Mouse (Mus musculus) embryonic facial prominence, embryonic 10.5 days (tissue): ENCODE data around the gene Spata6. TPM values are rescaled to one million over a fixed set of nuclear protein-coding genes. Genes with fewer than 3 reads are reported as not detected.

Experiments used
- DNase-seq: peaks from one replicate; pipeline ENCODE4 v3.0.0-alpha.2; 2017; ENCODE audit warnings: low spot score
- H3K27ac ChIP-seq: fragments of 300-500 bp; sonication (generic); replicated peaks from 2 replicates; pipeline ENCODE4 v1.5.1; 2016; ENCODE audit warnings: mild to moderate bottlenecking
- H3K27me3 ChIP-seq: fragments of 300-500 bp; sonication (generic); replicated peaks from 2 replicates; pipeline ENCODE4 v1.6.1; 2016; ENCODE audit warnings: low read depth, mild to moderate bottlenecking; ENCODE audit not compliant: poor library complexity, severe bottlenecking
- H3K36me3 ChIP-seq: fragments of 300-500 bp; sonication (generic); replicated peaks from 2 replicates; pipeline ENCODE4 v1.6.1; 2016; ENCODE audit warnings: mild to moderate bottlenecking, moderate library complexity
- H3K4me1 ChIP-seq: fragments of 300-500 bp; sonication (generic); 2 replicates; pipeline ENCODE4 v1.6.1; 2016
- H3K4me3 ChIP-seq: fragments of 300-500 bp; sonication (generic); 2 replicates; pipeline ENCODE4 v1.5.1; 2016; ENCODE audit warnings: mild to moderate bottlenecking, moderate library complexity
- H3K9me3 ChIP-seq: fragments of 300-500 bp; sonication (generic); 2 replicates; pipeline ENCODE4 v1.6.1; 2016; ENCODE audit warnings: mild to moderate bottlenecking
- WGBS: fragments of 180-500 bp; shearing (Covaris S2); methylation state at CpG from one replicate; pipeline ENCODE4 v1.1.7; 2016; 5-methylcytosine and 5-hydroxymethylcytosine counted together
- polyA plus RNA-seq: library from polyadenylated mRNA; unstranded; fragments of >200 nt; fragmentation: Nextera tagmentation; extraction: Ambion mirVana; gene quantifications from 2 replicates; pipeline ENCODE4 v1.2.1, GENCODE M21; 2016

Spata6 gene
- polyA plus RNA-seq, 1 experiment from 2014 or later = 25.3 TPM

- Histone ChIP-seq H3K27ac (no peak overlapping the region), H3K36me3 (no peaks in the 10 kb centered on the region), H3K9me3 (no peaks in the 10 kb centered on the region), H3K27me3 (no peaks in the 10 kb centered on the region), H3K4me1 (no peaks in the 10 kb centered on the region), H3K4me3 (no peak overlapping the region)
- 84% methylated on average over 2 of the region's 2 CpGs for WGBS
- no peak for DNase-seq
These were observed 15.7 kb upstream of the Spata6 start for GRCm38 (mm10) chr4:111704126-111704525.

GRCm38 (mm10) chr4:111704975-111705374 lies 14.8 kb upstream of the Spata6 start:
- Histone ChIP-seq H3K4me1 (no peaks in the 10 kb centered on the region), H3K9me3 (no peaks in the 10 kb centered on the region), H3K27me3 (no peaks in the 10 kb centered on the region), H3K36me3 (no peaks in the 10 kb centered on the region), H3K27ac (no peak overlapping the region), H3K4me3 (no peak overlapping the region)
- WGBS = 80% methylated on average over 3 of the region's 3 CpGs
- no peak for DNase-seq

DNA sequence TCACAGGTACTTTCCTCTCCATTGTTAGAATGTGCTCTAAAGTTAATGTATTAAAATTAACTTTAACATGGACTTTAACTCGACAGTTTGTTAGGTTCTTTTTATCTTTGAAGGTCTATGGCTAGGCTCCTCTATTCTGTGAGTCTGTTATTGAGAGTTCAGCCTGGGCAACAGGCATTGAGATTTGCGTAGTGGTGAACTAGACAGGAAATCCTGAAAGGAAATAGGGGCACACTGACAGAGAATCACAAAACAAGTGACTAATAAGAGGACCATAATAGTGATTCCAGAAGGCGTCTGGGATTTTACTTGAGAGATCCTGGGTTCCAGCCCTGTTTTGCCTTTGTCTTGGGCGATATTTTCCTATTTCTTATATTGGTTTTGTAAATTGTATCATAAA lies 488 bp upstream of the Spata6 start:
- WGBS = 67% methylated on average over 4 of the region's 4 CpGs
- Histone ChIP-seq H3K27me3 (no peaks in the 10 kb centered on the region), H3K27ac (no peak overlapping the region), H3K4me3 (peak overlapping the region; percentile 96), H3K4me1 (peaks cover 16% of the 10 kb centered on the region), H3K36me3 (no peaks in the 10 kb centered on the region), H3K9me3 (no peaks in the 10 kb centered on the region)
- no peak for DNase-seq

DNA sequence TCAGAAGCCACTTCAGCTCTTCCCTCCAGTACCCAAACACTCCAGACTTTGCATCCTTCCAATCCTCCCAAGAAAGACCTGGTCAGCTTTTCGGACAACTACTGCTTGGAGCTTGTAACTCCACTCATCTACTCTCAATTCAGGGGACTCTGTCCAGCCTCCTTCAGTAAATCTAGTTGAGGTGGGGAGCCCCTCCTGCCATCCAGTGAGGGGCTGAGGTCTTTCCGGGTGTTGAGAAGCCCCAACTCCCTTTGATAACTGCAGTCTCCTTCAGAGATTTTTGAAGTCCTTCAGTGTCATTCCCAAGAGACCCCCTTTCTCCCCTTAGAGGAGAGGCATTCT lies 849 bp downstream of the Spata6 start:
- 13% methylated on average over 2 of the region's 2 CpGs for WGBS
- Histone ChIP-seq H3K27me3 (no peaks in the 10 kb centered on the region), H3K4me1 (peaks cover 16% of the 10 kb centered on the region), H3K9me3 (no peaks in the 10 kb centered on the region), H3K36me3 (0 out of 2 replicates have a peak, but pooled peaks cover 2% of the 10 kb centered on the region), H3K27ac (peak overlapping the region; percentile 87), H3K4me3 (peak overlapping the region; percentile 96)
- DNase-seq = no peak

DNA sequence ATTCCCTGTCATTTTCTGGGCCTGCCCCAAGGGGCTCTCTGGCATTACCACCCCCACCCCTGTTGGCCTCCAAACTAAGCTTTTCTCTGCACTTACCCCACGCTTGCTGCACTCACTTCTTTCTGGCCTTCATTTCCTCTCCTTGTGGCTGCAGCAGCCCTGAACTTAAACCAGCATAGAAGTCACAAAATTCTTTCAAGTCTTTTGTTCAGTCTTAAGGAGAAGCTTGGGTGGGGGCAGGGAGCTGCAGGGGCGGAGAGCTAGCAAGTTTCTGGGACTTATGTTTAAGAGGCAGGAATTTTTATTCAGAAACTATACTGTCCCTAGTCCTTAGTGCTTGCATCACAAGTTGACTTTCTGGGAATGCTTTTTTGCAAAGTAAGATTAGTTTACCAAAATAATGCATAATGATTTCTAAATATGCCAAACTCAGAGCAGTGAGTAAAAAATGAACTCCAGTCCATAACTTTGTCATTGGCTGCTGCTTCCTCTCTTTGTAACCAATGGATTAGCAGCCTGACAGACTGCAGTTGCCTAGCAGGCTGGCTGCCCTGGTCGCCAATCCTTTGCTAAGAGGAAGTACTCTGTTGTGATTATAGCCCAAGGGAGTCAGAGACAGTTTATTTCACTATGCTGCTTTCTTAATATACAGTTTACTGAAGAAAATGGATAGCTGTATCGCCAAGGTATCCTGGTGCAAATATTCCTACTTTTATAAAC lies 1.5 kb downstream of the Spata6 start:
- 28% methylated on average over 4 of the region's 4 CpGs for WGBS
- Histone ChIP-seq H3K4me3 (peak overlapping the region; percentile 96), H3K9me3 (no peaks in the 10 kb centered on the region), H3K36me3 (0 out of 2 replicates have a peak, but pooled peaks cover 2% of the 10 kb centered on the region), H3K27me3 (no peaks in the 10 kb centered on the region), H3K27ac (peak overlapping the region; percentile 87), H3K4me1 (peaks cover 16% of the 10 kb centered on the region)
- DNase-seq = peak; percentile 36

- H3K27me3 ChIP-seq = no peaks in the 10 kb centered on the region
- H3K27ac ChIP-seq = no peak overlapping the region
- H3K9me3 ChIP-seq = no peaks in the 10 kb centered on the region
- 91% methylated on average over 1 of the region's 1 CpGs for WGBS
- no peak overlapping the region for H3K4me3 ChIP-seq
- no peaks in the 10 kb centered on the region for H3K36me3 ChIP-seq
- no peak for DNase-seq
- H3K4me1 ChIP-seq = no peaks in the 10 kb centered on the region
These were observed 17.8 kb downstream of the Spata6 start for GRCm38 (mm10) chr4:111737551-111737950.

DNA sequence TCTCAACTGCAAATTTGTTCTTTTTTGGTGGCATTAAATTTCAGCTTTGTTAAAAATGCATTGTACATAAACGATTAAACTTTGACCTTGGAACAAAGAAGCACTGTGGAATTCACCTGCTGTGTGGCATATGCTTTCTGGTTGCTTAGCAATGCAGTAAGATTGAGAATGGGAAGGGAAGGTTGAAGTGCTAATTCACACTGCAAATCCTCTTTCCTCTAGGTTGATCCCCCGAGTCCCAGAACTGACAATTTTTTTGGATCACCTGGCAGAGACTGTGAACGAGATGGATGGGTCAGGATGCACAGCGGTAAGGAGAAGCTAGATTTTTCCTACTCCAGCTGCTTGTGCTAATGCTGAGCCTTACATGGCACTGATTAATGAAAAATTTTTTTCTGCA lies 60.7 kb downstream of the Spata6 start:
- H3K9me3 ChIP-seq = no peaks in the 10 kb centered on the region
- no peaks in the 10 kb centered on the region for H3K36me3 ChIP-seq
- no peak for DNase-seq
- H3K4me3 ChIP-seq = no peak overlapping the region
- H3K4me1 ChIP-seq = peaks cover 10% of the 10 kb centered on the region; the same call in 1 of the 2 replicates
- H3K27ac ChIP-seq = no peak overlapping the region
- H3K27me3 ChIP-seq = no peaks in the 10 kb centered on the region
- 56% methylated on average over 4 of the region's 4 CpGs for WGBS

- Histone ChIP-seq H3K4me3 (no peak overlapping the region), H3K4me1 (no peaks in the 10 kb centered on the region), H3K27me3 (no peaks in the 10 kb centered on the region), H3K36me3 (no peaks in the 10 kb centered on the region), H3K27ac (no peak overlapping the region), H3K9me3 (no peaks in the 10 kb centered on the region)
- DNase-seq = no peak
- WGBS = 92% methylated on average over 3 of the region's 3 CpGs
These were observed 80.1 kb downstream of the Spata6 start for GRCm38 (mm10) chr4:111799892-111800291.

GRCm38 (mm10) chr4:111803164-111803563 lies 83.4 kb downstream of the Spata6 start:
- H3K27me3 ChIP-seq = no peaks in the 10 kb centered on the region
- no peak overlapping the region for H3K27ac ChIP-seq
- H3K9me3 ChIP-seq = no peaks in the 10 kb centered on the region
- DNase-seq = no peak
- H3K36me3 ChIP-seq = no peaks in the 10 kb centered on the region
- WGBS = 89% methylated on average over 2 of the region's 2 CpGs
- H3K4me3 ChIP-seq = no peak overlapping the region
- H3K4me1 ChIP-seq = no peaks in the 10 kb centered on the region

- Histone ChIP-seq H3K27me3 (no peaks in the 10 kb centered on the region), H3K9me3 (no peaks in the 10 kb centered on the region), H3K4me3 (no peak overlapping the region), H3K4me1 (peaks cover 10% of the 10 kb centered on the region), H3K27ac (no peak overlapping the region), H3K36me3 (no peaks in the 10 kb centered on the region; the same call in 1 of the 2 replicates)
- WGBS = 38% methylated on average over 4 of the region's 4 CpGs
- DNase-seq = peak; percentile 67
These were observed 97.7 kb downstream of the Spata6 start for GRCm38 (mm10) chr4:111817478-111817877.

GRCm38 (mm10) chr4:111838882-111839281 lies 119.1 kb downstream of the Spata6 start:
- Histone ChIP-seq H3K4me3 (no peak overlapping the region), H3K27me3 (no peaks in the 10 kb centered on the region), H3K27ac (no peak overlapping the region), H3K9me3 (no peaks in the 10 kb centered on the region), H3K36me3 (no peaks in the 10 kb centered on the region), H3K4me1 (no peaks in the 10 kb centered on the region)
- whole genome bisulfite sequencing = 95% methylated on average over 6 of the region's 6 CpGs
- DNase-seq = no peak

DNA sequence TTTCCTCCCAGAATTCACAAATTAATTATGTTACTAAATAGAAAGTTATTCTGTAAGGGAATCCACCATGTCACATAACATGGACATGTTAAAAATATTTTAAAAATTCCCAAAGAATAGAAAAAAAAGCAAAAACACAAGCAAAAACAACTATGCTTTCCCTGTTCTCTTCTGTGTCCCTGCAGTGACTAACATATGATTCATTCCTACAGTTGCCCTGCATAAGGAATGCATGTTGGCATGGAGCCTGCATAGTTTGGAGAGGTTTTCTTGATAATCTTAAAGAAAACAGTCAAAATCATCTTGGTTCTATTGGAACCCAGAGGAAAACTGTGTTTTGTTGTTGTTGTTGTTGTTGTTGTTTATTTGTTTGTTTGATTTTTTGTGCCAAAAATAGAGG lies 132.8 kb downstream of the Spata6 start:
- Histone ChIP-seq H3K27ac (no peak overlapping the region), H3K27me3 (no peaks in the 10 kb centered on the region), H3K9me3 (no peaks in the 10 kb centered on the region), H3K4me3 (no peak overlapping the region), H3K36me3 (no peaks in the 10 kb centered on the region), H3K4me1 (no peaks in the 10 kb centered on the region)
- DNase-seq = no peak

DNA sequence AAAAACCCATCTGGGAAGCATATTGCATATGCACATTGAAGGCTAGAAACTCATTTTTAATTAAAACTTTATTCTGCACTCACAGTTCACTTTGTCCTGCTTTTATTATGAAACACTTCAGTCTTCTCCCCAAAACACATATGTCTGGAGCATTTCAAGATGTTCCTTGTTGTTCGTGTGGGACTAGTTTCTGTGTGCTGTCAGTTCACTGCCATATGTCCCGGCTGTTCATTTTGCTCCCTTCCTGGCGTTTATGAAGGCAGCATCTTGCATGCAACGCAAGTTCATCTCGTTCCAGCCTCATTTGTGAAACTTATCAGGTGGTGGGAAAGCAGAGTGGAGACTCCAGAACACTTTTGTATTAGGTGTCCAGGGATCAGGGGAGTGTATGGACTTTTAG lies 146.9 kb downstream of the Spata6 start:
- DNase-seq = no peak
- Histone ChIP-seq H3K27ac (no peak overlapping the region), H3K27me3 (no peaks in the 10 kb centered on the region), H3K4me1 (no peaks in the 10 kb centered on the region), H3K9me3 (no peaks in the 10 kb centered on the region), H3K4me3 (no peak overlapping the region), H3K36me3 (no peaks in the 10 kb centered on the region)
- WGBS = 87% methylated on average over 5 of the region's 5 CpGs
